Mouse (Mus musculus) forebrain, embryonic 11.5 days (tissue): Measurements from ENCODE around the gene Gm49358. TPM values are rescaled to one million over a fixed set of nuclear protein-coding genes. Genes with fewer than 3 reads are reported as not detected.

Experiments used
- ATAC-seq: fragments of 200-750 bp; cut with Nextera tagmentation; replicated peaks from 2 replicates; pipeline ENCODE4 v1.8.0; 2017; ENCODE audit warnings: moderate TSS enrichment; ENCODE audit not compliant: low FRiP score
- DNase-seq: peaks from one replicate; pipeline ENCODE4 v3.0.0-alpha.2; 2017; ENCODE audit warnings: low spot score
- H3K27ac ChIP-seq: fragments of 300-500 bp; sonication (generic); 2 replicates; pipeline ENCODE4 v1.5.1; 2014; ENCODE audit warnings: low read depth, low read length
- H3K27me3 ChIP-seq: fragments of 300-500 bp; sonication (generic); 2 replicates; pipeline ENCODE4 v1.6.1; 2014; ENCODE audit warnings: mild to moderate bottlenecking, low read length, mixed read lengths; ENCODE audit not compliant: control insufficient read depth, insufficient read depth
- H3K36me3 ChIP-seq: fragments of 300-500 bp; sonication (generic); 2 replicates; pipeline ENCODE4 v1.6.1; 2014; ENCODE audit warnings: mild to moderate bottlenecking, low read length, moderate library complexity, mixed read lengths; ENCODE audit not compliant: control insufficient read depth, insufficient read depth
- H3K4me1 ChIP-seq: fragments of 300-500 bp; sonication (generic); replicated peaks from 2 replicates; pipeline ENCODE4 v1.6.1; 2014; ENCODE audit warnings: low read length, mixed read lengths; ENCODE audit not compliant: control insufficient read depth, insufficient read depth
- H3K4me2 ChIP-seq: fragments of 300-500 bp; sonication (generic); 2 replicates; pipeline ENCODE4 v1.6.1; 2014; ENCODE audit warnings: low read depth, mild to moderate bottlenecking, low read length, moderate library complexity, mixed read lengths; ENCODE audit not compliant: severe bottlenecking
- H3K4me3 ChIP-seq: fragments of 300-500 bp; sonication (generic); 2 replicates; pipeline ENCODE4 v1.5.1; 2014; ENCODE audit warnings: low read depth, low read length
- H3K9ac ChIP-seq: fragments of 300-500 bp; sonication (generic); 2 replicates; pipeline ENCODE4 v1.6.1; 2014; ENCODE audit warnings: low read length
- H3K9me3 ChIP-seq: fragments of 300-500 bp; sonication (generic); 2 replicates; pipeline ENCODE4 v1.6.1; 2016; ENCODE audit warnings: low read length, mixed read lengths; ENCODE audit not compliant: control insufficient read depth
- WGBS: fragments of 180-500 bp; shearing (Covaris S2); extraction: QIAGEN DNeasy Blood & Tissue Kit; methylation state at CpG from one replicate; pipeline ENCODE4 v1.1.7; 2014; 5-methylcytosine and 5-hydroxymethylcytosine counted together
- polyA plus RNA-seq: library from polyadenylated mRNA; unstranded; fragments of >200 nt; fragmentation: Nextera tagmentation; extraction: Ambion mirVana; gene quantifications from 2 replicates; pipeline ENCODE4 v1.2.1, GENCODE M21; 2014

The Gm49358 gene
- polyA plus RNA-seq, 1 experiment from 2014 or later, result not detected

- Histone ChIP-seq H3K27ac (no peak overlapping the region), H3K9ac (no peak overlapping the region), H3K9me3 (no peaks in the 10 kb centered on the region), H3K27me3 (no peaks in the 10 kb centered on the region), H3K4me3 (no peak overlapping the region), H3K4me2 (no peak overlapping the region), H3K36me3 (no peaks in the 10 kb centered on the region), H3K4me1 (peaks cover 4% of the 10 kb centered on the region; the same call in 1 of the 2 replicates)
- no peak for DNase-seq
- ATAC-seq, result no peak
- 92% methylated on average over 10 of the region's 10 CpGs for WGBS
Observed at GRCm38 (mm10) chr10:86825871-86826522, 62.2 kb downstream of the Gm49358 start.

GRCm38 (mm10) chr10:86826929-86827328, 63.2 kb downstream of the Gm49358 start:
- Histone ChIP-seq H3K9ac (no peak overlapping the region), H3K27ac (no peak overlapping the region), H3K4me3 (no peak overlapping the region), H3K27me3 (no peaks in the 10 kb centered on the region), H3K36me3 (no peaks in the 10 kb centered on the region), H3K9me3 (no peaks in the 10 kb centered on the region), H3K4me2 (no peak overlapping the region), H3K4me1 (peaks cover 4% of the 10 kb centered on the region; the same call in 1 of the 2 replicates)
- no peak for DNase-seq
- WGBS, result 72% methylated on average over 3 of the region's 3 CpGs
- no peak for ATAC-seq

- Histone ChIP-seq H3K36me3 (no peaks in the 10 kb centered on the region), H3K27me3 (no peaks in the 10 kb centered on the region), H3K4me3 (no peak overlapping the region), H3K9me3 (no peaks in the 10 kb centered on the region), H3K4me2 (no peak overlapping the region), H3K27ac (no peak overlapping the region), H3K4me1 (peaks cover 4% of the 10 kb centered on the region; the same call in 1 of the 2 replicates), H3K9ac (no peak overlapping the region)
- 92% methylated on average over 15 of the region's 15 CpGs for WGBS
- ATAC-seq, result no peak
- no peak for DNase-seq
Observed at GRCm38 (mm10) chr10:86828221-86829135, 64.7 kb downstream of the Gm49358 start.

GRCm38 (mm10) chr10:86829515-86829914, 65.7 kb downstream of the Gm49358 start:
- Histone ChIP-seq H3K4me2 (no peak overlapping the region), H3K9ac (no peak overlapping the region), H3K4me3 (no peak overlapping the region), H3K36me3 (no peaks in the 10 kb centered on the region), H3K9me3 (no peaks in the 10 kb centered on the region), H3K4me1 (peaks cover 3% of the 10 kb centered on the region; the same call in 1 of the 2 replicates), H3K27me3 (no peaks in the 10 kb centered on the region), H3K27ac (no peak overlapping the region)
- no peak for ATAC-seq
- DNase-seq, result no peak
- WGBS, result 86% methylated on average over 2 of the region's 2 CpGs

- no peaks in the 10 kb centered on the region for H3K9me3 ChIP-seq
- H3K4me1 ChIP-seq, result no peaks in the 10 kb centered on the region
- no peak overlapping the region for H3K27ac ChIP-seq
- H3K27me3 ChIP-seq, result no peaks in the 10 kb centered on the region
- H3K4me2 ChIP-seq, result no peak overlapping the region
- WGBS, result 82% methylated on average over 4 of the region's 4 CpGs
- no peak overlapping the region for H3K4me3 ChIP-seq
- H3K36me3 ChIP-seq, result no peaks in the 10 kb centered on the region
- no peak overlapping the region for H3K9ac ChIP-seq
- ATAC-seq, result no peak
- no peak for DNase-seq
Observed at GRCm38 (mm10) chr10:86836784-86837183, 73.0 kb downstream of the Gm49358 start.

GRCm38 (mm10) chr10:86838827-86839226, 75.1 kb downstream of the Gm49358 start:
- no peak for ATAC-seq
- Histone ChIP-seq H3K9ac (no peak overlapping the region), H3K27ac (no peak overlapping the region), H3K4me1 (no peaks in the 10 kb centered on the region), H3K4me2 (no peak overlapping the region), H3K9me3 (no peaks in the 10 kb centered on the region), H3K4me3 (no peak overlapping the region), H3K27me3 (no peaks in the 10 kb centered on the region), H3K36me3 (no peaks in the 10 kb centered on the region)
- DNase-seq, result no peak
- WGBS, result 92% methylated on average over 6 of the region's 6 CpGs

GRCm38 (mm10) chr10:86842659-86843058, 78.9 kb downstream of the Gm49358 start:
- 86% methylated on average over 5 of the region's 5 CpGs for WGBS
- Histone ChIP-seq H3K9ac (no peak overlapping the region), H3K4me3 (no peak overlapping the region), H3K4me1 (no peaks in the 10 kb centered on the region), H3K4me2 (no peak overlapping the region), H3K27me3 (no peaks in the 10 kb centered on the region), H3K36me3 (no peaks in the 10 kb centered on the region), H3K9me3 (no peaks in the 10 kb centered on the region), H3K27ac (no peak overlapping the region)
- DNase-seq, result no peak
- ATAC-seq, result no peak

GRCm38 (mm10) chr10:86846926-86847467, 83.2 kb downstream of the Gm49358 start:
- Histone ChIP-seq H3K4me3 (no peak overlapping the region), H3K9ac (no peak overlapping the region), H3K36me3 (no peaks in the 10 kb centered on the region), H3K27me3 (no peaks in the 10 kb centered on the region), H3K4me1 (no peaks in the 10 kb centered on the region), H3K27ac (no peak overlapping the region), H3K9me3 (no peaks in the 10 kb centered on the region), H3K4me2 (no peak overlapping the region)
- DNase-seq, result no peak
- no peak for ATAC-seq
- 87% methylated on average over 9 of the region's 9 CpGs for WGBS
